Mouse (Mus musculus) forebrain, embryonic 15.5 days (tissue): ENCODE data around the gene Gm8922. TPM values are rescaled to one million over a fixed set of nuclear protein-coding genes. Genes with fewer than 3 reads are reported as not detected.
"Not testable (repeated sequence)": the region's sequence is repeated elsewhere in the genome, so short reads cannot be mapped to it uniquely, and the experiment has no call there.

Experiments used
- ATAC-seq: fragments of 200-750 bp; cut with Nextera tagmentation; replicated peaks from 2 replicates; pipeline ENCODE4 v1.8.0; 2017; ENCODE audit warnings: mild to moderate bottlenecking, moderate TSS enrichment, moderate library complexity
- H3K27ac ChIP-seq: fragments of 300-500 bp; sonication (generic); replicated peaks from 2 replicates; pipeline ENCODE4 v1.5.1; 2015; ENCODE audit warnings: mild to moderate bottlenecking, inconsistent platforms
- H3K27me3 ChIP-seq: fragments of 300-500 bp; sonication (generic); 2 replicates; pipeline ENCODE4 v1.6.1; 2015; ENCODE audit warnings: inconsistent platforms
- H3K36me3 ChIP-seq: fragments of 300-500 bp; sonication (generic); 2 replicates; pipeline ENCODE4 v1.6.1; 2015; ENCODE audit warnings: mild to moderate bottlenecking, inconsistent platforms
- H3K4me1 ChIP-seq: fragments of 300-500 bp; sonication (generic); 2 replicates; pipeline ENCODE4 v1.6.1; 2015; ENCODE audit warnings: inconsistent platforms
- H3K4me2 ChIP-seq: fragments of 300-500 bp; sonication (generic); replicated peaks from 2 replicates; pipeline ENCODE4 v1.6.1; 2015; ENCODE audit warnings: mild to moderate bottlenecking, inconsistent platforms
- H3K4me3 ChIP-seq: fragments of 300-500 bp; sonication (generic); 2 replicates; pipeline ENCODE4 v1.5.1; 2015; ENCODE audit warnings: mild to moderate bottlenecking, inconsistent platforms
- H3K9ac ChIP-seq: fragments of 300-500 bp; sonication (generic); replicated peaks from 2 replicates; pipeline ENCODE4 v1.6.1; 2015; ENCODE audit warnings: mild to moderate bottlenecking, inconsistent platforms
- H3K9me3 ChIP-seq: fragments of 300-500 bp; sonication (generic); 2 replicates; pipeline ENCODE4 v1.6.1; 2016; ENCODE audit warnings: inconsistent platforms
- WGBS: fragments of 180-500 bp; shearing (Covaris S2); methylation state at CpG from one replicate; pipeline ENCODE4 v1.1.7; 2015; ENCODE audit warnings: mixed read lengths; 5-methylcytosine and 5-hydroxymethylcytosine counted together
- polyA plus RNA-seq: library from polyadenylated mRNA; unstranded; fragments of >200 nt; fragmentation: Nextera tagmentation; extraction: Ambion mirVana; gene quantifications from 2 replicates; pipeline ENCODE4 v1.2.1, GENCODE M21; 2015

Gm8922 gene
- not detected in 2 replicates for polyA plus RNA-seq

DNA sequence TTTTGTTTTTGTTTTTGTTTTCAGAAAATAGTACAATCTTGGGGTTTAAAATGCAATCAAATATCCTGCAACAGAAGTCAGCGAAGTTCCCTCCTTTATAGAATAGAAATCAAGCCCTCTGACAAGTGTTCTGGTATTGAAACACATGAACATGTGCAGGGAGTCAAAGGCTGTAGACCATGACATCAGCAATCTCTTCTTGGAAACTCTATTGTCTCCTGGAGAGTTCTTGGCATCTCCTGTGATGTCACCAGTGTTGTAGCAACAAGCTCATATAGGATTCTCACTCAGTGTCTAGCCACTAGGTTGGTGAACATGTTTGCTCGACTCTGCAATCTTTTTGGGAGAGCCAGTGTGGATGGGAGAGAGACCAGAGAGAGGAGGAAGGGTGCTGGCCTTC is at the start of gene Gm8922:
Gm8922 (plus strand) TSS at position 301 of the 400 bp plus-strand sequence.
- not testable (repeated sequence) for ATAC-seq, H3K4me1 ChIP-seq, H3K4me2 ChIP-seq, H3K27me3 ChIP-seq, H3K4me3 ChIP-seq, H3K9me3 ChIP-seq, H3K36me3 ChIP-seq, H3K9ac ChIP-seq, H3K27ac ChIP-seq
- no CpG with 5 or more reads among the region's 2 CpGs for WGBS

Other genes starting within 250 kb of the Gm8922 start
- not detected in 2 replicates for gene Gm8906, start 179.3 kb upstream of the Gm8922 start, polyA plus RNA-seq
- gene Gm6460, start 87.0 kb upstream of the Gm8922 start, polyA plus RNA-seq, result not detected in 2 replicates
- not detected in 2 replicates for gene Gm8926, start 88.6 kb downstream of the Gm8922 start, polyA plus RNA-seq
- gene Gm6465, start 163.6 kb downstream of the Gm8922 start, polyA plus RNA-seq, result not detected in 2 replicates
- not detected in 2 replicates for gene 4933402N22Rik, start 236.1 kb downstream of the Gm8922 start, polyA plus RNA-seq